Mouse (Mus musculus) hindbrain, embryonic 10.5 days (tissue): Measurements from ENCODE around the gene Gm16430. TPM values are rescaled to one million over a fixed set of nuclear protein-coding genes. Genes with fewer than 3 reads are reported as not detected.
"Not testable (repeated sequence)": the region's sequence is repeated elsewhere in the genome, so short reads cannot be mapped to it uniquely, and the experiment has no call there.

ENCODE experiments used
- DNase-seq: peaks from one replicate; pipeline ENCODE4 v3.0.0-alpha.2; 2017; ENCODE audit warnings: low spot score
- H3K27ac ChIP-seq: fragments of 300-500 bp; sonication (generic); 2 replicates; pipeline ENCODE4 v1.5.1; 2016; ENCODE audit warnings: mild to moderate bottlenecking, moderate library complexity
- H3K27me3 ChIP-seq: fragments of 300-500 bp; sonication (generic); 2 replicates; pipeline ENCODE4 v1.6.1; 2016; ENCODE audit warnings: mild to moderate bottlenecking; ENCODE audit not compliant: poor library complexity, insufficient read depth, severe bottlenecking
- H3K36me3 ChIP-seq: fragments of 300-500 bp; sonication (generic); 2 replicates; pipeline ENCODE4 v1.6.1; 2016; ENCODE audit warnings: mild to moderate bottlenecking, moderate library complexity
- H3K4me1 ChIP-seq: fragments of 300-500 bp; sonication (generic); replicated peaks from 2 replicates; pipeline ENCODE4 v1.6.1; 2016; ENCODE audit warnings: mild to moderate bottlenecking
- H3K4me3 ChIP-seq: fragments of 300-500 bp; sonication (generic); 2 replicates; pipeline ENCODE4 v1.5.1; 2016; ENCODE audit warnings: mild to moderate bottlenecking, moderate library complexity
- H3K9me3 ChIP-seq: fragments of 300-500 bp; sonication (generic); 2 replicates; pipeline ENCODE4 v1.6.1; 2016; ENCODE audit warnings: mild to moderate bottlenecking, moderate library complexity
- WGBS: fragments of 180-500 bp; shearing (Covaris S2); methylation state at CpG from one replicate; pipeline ENCODE4 v1.1.7; 2016; 5-methylcytosine and 5-hydroxymethylcytosine counted together
- polyA plus RNA-seq: library from polyadenylated mRNA; unstranded; fragments of >200 nt; fragmentation: Nextera tagmentation; extraction: Ambion mirVana; gene quantifications from 2 replicates; pipeline ENCODE4 v1.2.1, GENCODE M21; 2016

Gm16430 gene
- polyA plus RNA-seq = not detected in 2 replicates

DNA sequence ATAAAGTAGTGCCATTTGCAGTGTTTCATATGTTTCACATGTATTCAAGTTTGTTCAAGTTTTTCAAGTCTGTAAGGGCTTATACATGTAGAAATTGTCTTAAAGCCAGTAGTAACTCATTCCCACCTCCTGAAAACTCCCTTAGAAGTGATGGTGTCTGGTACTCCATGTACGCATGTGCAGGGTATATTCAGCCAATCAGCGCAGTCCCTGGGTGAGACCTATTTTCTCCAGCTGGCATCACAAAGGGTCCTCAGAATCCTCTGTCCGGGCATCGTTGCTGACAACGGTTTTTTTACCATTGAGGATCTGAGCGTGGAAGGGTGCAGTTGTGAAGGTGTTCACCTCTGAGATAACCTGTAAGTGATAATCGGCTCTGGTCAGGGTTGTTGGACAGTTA lies at the start of gene Gm16430:
Gene Gm16430 (plus strand): TSS at position 301 of the 400 bp plus-strand sequence.
- WGBS = no CpG with 5 or more reads among the region's 7 CpGs
- H3K36me3 ChIP-seq, H3K9me3 ChIP-seq, H3K4me3 ChIP-seq, H3K27me3 ChIP-seq, H3K4me1 ChIP-seq, DNase-seq, H3K27ac ChIP-seq: not testable (repeated sequence)

Other genes with a start within 250 kb of the Gm16430 start
- not detected in 2 replicates for gene Gm16405, start 91.0 kb upstream of the Gm16430 start, polyA plus RNA-seq